Mouse (Mus musculus) heart, embryonic 16.5 days (tissue): ENCODE results near the gene Hnrnpa1. TPM values are rescaled to one million over a fixed set of nuclear protein-coding genes. Genes with fewer than 3 reads are reported as not detected.
"Not testable (repeated sequence)": the region's sequence is repeated elsewhere in the genome, so short reads cannot be mapped to it uniquely, and the experiment has no call there.

Experiments
- ATAC-seq: fragments of 200-750 bp; cut with Nextera tagmentation; replicated peaks from 2 replicates; pipeline ENCODE4 v1.8.0; 2017; ENCODE audit warnings: moderate number of reproducible peaks; ENCODE audit not compliant: insufficient read depth, low FRiP score; ENCODE audit errors: extremely low read depth
- H3K27ac ChIP-seq: fragments of 300-500 bp; sonication (generic); 2 replicates; pipeline ENCODE4 v1.5.1; 2014; ENCODE audit warnings: mild to moderate bottlenecking, low read length, control low read depth, moderate library complexity
- H3K27me3 ChIP-seq: fragments of 300-500 bp; sonication (generic); 2 replicates; pipeline ENCODE4 v1.6.1; 2014; ENCODE audit warnings: low read length, mixed read lengths; ENCODE audit not compliant: control insufficient read depth, insufficient read depth
- H3K36me3 ChIP-seq: fragments of 300-500 bp; sonication (generic); 2 replicates; pipeline ENCODE4 v1.6.1; 2014; ENCODE audit not compliant: control insufficient read depth, insufficient read depth
- H3K4me1 ChIP-seq: fragments of 300-500 bp; sonication (generic); 2 replicates; pipeline ENCODE4 v1.6.1; 2014; ENCODE audit warnings: low read length, mixed read lengths; ENCODE audit not compliant: control insufficient read depth, insufficient read depth
- H3K4me2 ChIP-seq: fragments of 300-500 bp; sonication (generic); 2 replicates; pipeline ENCODE4 v1.6.1; 2014; ENCODE audit warnings: low read depth, mild to moderate bottlenecking, control low read depth, low read length
- H3K4me3 ChIP-seq: fragments of 300-500 bp; sonication (generic); 2 replicates; pipeline ENCODE4 v1.5.1; 2014; ENCODE audit warnings: mild to moderate bottlenecking, control low read depth, low read length
- H3K9ac ChIP-seq: fragments of 300-500 bp; sonication (generic); 2 replicates; pipeline ENCODE4 v1.6.1; 2014; ENCODE audit warnings: low read length, control low read depth
- H3K9me3 ChIP-seq: fragments of 300-500 bp; sonication (generic); replicated peaks from 2 replicates; pipeline ENCODE4 v1.6.1; 2016; ENCODE audit warnings: low read length; ENCODE audit not compliant: control insufficient read depth
- WGBS: fragments of 180-500 bp; shearing (Covaris S2); extraction: QIAGEN DNeasy Blood & Tissue Kit; methylation state at CpG from one replicate; pipeline ENCODE4 v1.1.7; 2014; 5-methylcytosine and 5-hydroxymethylcytosine counted together
- polyA plus RNA-seq: library from polyadenylated mRNA; unstranded; fragments of >200 nt; fragmentation: Nextera tagmentation; extraction: Ambion mirVana; gene quantifications from 2 replicates; pipeline ENCODE4 v1.2.1, GENCODE M21; 2015

Hnrnpa1 gene
- polyA plus RNA-seq, 1 experiment from 2014 or later = 344 TPM

GRCm38 (mm10) chr15:103257790-103258728 is 17.8 kb downstream of the Hnrnpa1 start, which contains the start of gene Nfe2:
Gene Nfe2, minus strand, starts transcription at chr15:103258403.
- Histone ChIP-seq H3K36me3 (no peaks in the 10 kb centered on the region), H3K4me1 (peaks cover 22% of the 10 kb centered on the region), H3K4me3 (peak within 1 kb of the TSS; percentile 45), H3K27ac (peak within 1 kb of the TSS; percentile 61), H3K9ac (peak within 1 kb of the TSS; percentile 70), H3K9me3 (no peaks in the 10 kb centered on the region), H3K4me2 (peak within 1 kb of the TSS; percentile 74), H3K27me3 (no peaks in the 10 kb centered on the region)
- peak; percentile 84 for ATAC-seq
- 6% methylated on average over 15 of the region's 15 CpGs for WGBS

GRCm38 (mm10) chr15:103259162-103259561 is 18.9 kb downstream of the Hnrnpa1 start:
- no peak overlapping the region for H3K4me2 ChIP-seq
- H3K9me3 ChIP-seq = no peaks in the 10 kb centered on the region
- no peak overlapping the region for H3K9ac ChIP-seq
- no peaks in the 10 kb centered on the region for H3K36me3 ChIP-seq
- no peaks in the 10 kb centered on the region for H3K27me3 ChIP-seq
- H3K27ac ChIP-seq = no peak overlapping the region
- 79% methylated on average over 5 of the region's 5 CpGs for WGBS
- H3K4me1 ChIP-seq = peaks cover 22% of the 10 kb centered on the region
- H3K4me3 ChIP-seq = no peak overlapping the region
- no peak for ATAC-seq

- WGBS = 4% methylated on average over 1 of the region's 1 CpGs
- H3K27ac ChIP-seq = no peak overlapping the region
- no peaks in the 10 kb centered on the region for H3K9me3 ChIP-seq
- no peaks in the 10 kb centered on the region for H3K27me3 ChIP-seq
- H3K9ac ChIP-seq = no peak overlapping the region
- H3K4me2 ChIP-seq = no peak overlapping the region
- no peak for ATAC-seq
- no peaks in the 10 kb centered on the region for H3K36me3 ChIP-seq
- peaks cover 18% of the 10 kb centered on the region for H3K4me1 ChIP-seq
- H3K4me3 ChIP-seq = no peak overlapping the region
Observed at GRCm38 (mm10) chr15:103259989-103260388, 19.8 kb downstream of the Hnrnpa1 start.

GRCm38 (mm10) chr15:103264794-103265193 is 24.6 kb downstream of the Hnrnpa1 start:
- H3K27me3 ChIP-seq = no peaks in the 10 kb centered on the region
- H3K4me1 ChIP-seq = peaks cover 4% of the 10 kb centered on the region; the same call in 1 of the 2 replicates
- H3K4me3 ChIP-seq = no peak overlapping the region
- no peak overlapping the region for H3K27ac ChIP-seq
- no peak overlapping the region for H3K4me2 ChIP-seq
- WGBS = 90% methylated on average over 2 of the region's 2 CpGs
- H3K9me3 ChIP-seq = no peaks in the 10 kb centered on the region
- H3K36me3 ChIP-seq = no peaks in the 10 kb centered on the region
- H3K9ac ChIP-seq = no peak overlapping the region
- ATAC-seq = no peak

- Histone ChIP-seq H3K4me1 (peaks cover 5% of the 10 kb centered on the region), H3K4me2 (no peak overlapping the region), H3K27me3 (no peaks in the 10 kb centered on the region), H3K4me3 (no peak overlapping the region), H3K36me3 (no peaks in the 10 kb centered on the region), H3K27ac (no peak overlapping the region), H3K9ac (no peak overlapping the region), H3K9me3 (no peaks in the 10 kb centered on the region)
- WGBS = 69% methylated on average over 4 of the region's 4 CpGs
- no peak for ATAC-seq
Observed at GRCm38 (mm10) chr15:103268903-103269302, 28.7 kb downstream of the Hnrnpa1 start.

- ATAC-seq = peak; percentile 97
- peak within 1 kb of the TSS; percentile 86 for H3K4me2 ChIP-seq
- peak within 1 kb of the TSS; percentile 94 for H3K9ac ChIP-seq
- H3K27me3 ChIP-seq = no peaks in the 10 kb centered on the region
- H3K27ac ChIP-seq = peak within 1 kb of the TSS; percentile 57
- no peaks in the 10 kb centered on the region for H3K9me3 ChIP-seq
- WGBS = under 1% methylated on average over 38 of the region's 38 CpGs
- peaks cover 10% of the 10 kb centered on the region for H3K4me1 ChIP-seq
- H3K36me3 ChIP-seq = no peaks in the 10 kb centered on the region
- peak within 1 kb of the TSS; percentile 95 for H3K4me3 ChIP-seq
Observed at GRCm38 (mm10) chr15:103272419-103273279, 32.4 kb downstream of the Hnrnpa1 start, which contains the start of gene Copz1. Gene Copz1, plus strand, starts transcription at chr15:103272714.

GRCm38 (mm10) chr15:103275943-103276342 is 35.7 kb downstream of the Hnrnpa1 start:
- peaks cover 10% of the 10 kb centered on the region for H3K4me1 ChIP-seq

GRCm38 (mm10) chr15:103277949-103278348 is 37.7 kb downstream of the Hnrnpa1 start:
- H3K9me3 ChIP-seq = no peaks in the 10 kb centered on the region
- no peaks in the 10 kb centered on the region for H3K27me3 ChIP-seq
- H3K9ac ChIP-seq = no peak overlapping the region
- no peak overlapping the region for H3K27ac ChIP-seq
- no peaks in the 10 kb centered on the region for H3K36me3 ChIP-seq
- no peak for ATAC-seq
- peaks cover 10% of the 10 kb centered on the region for H3K4me1 ChIP-seq
- WGBS = 66% methylated on average over 7 of the region's 7 CpGs
- no peak overlapping the region for H3K4me3 ChIP-seq
- no peak overlapping the region for H3K4me2 ChIP-seq

More at GRCm38 (mm10) chr15:103275943-103276342, 35.7 kb downstream of the Hnrnpa1 start:
- H3K9ac ChIP-seq, H3K27me3 ChIP-seq, H3K9me3 ChIP-seq, H3K27ac ChIP-seq, H3K4me2 ChIP-seq, H3K36me3 ChIP-seq, ATAC-seq, H3K4me3 ChIP-seq: not testable (repeated sequence)
- WGBS = 96% methylated on average over 2 of the region's 3 CpGs
